Mouse (Mus musculus) brain, adult 2 months (tissue): ENCODE data around the gene Epha1.

Experiments used
- DNase-seq: peaks from one replicate; pipeline ENCODE4 v3.0.0; 2011; ENCODE audit warnings: low read depth, low spot score

The Epha1 gene

GRCm38 (mm10) chr6:42372816-42373547 lies at the start of gene Epha1:
Gene Epha1 (minus strand): TSS chr6:42373268.
- peak; percentile 84 for DNase-seq

- DNase-seq: no peak
These were observed 48.4 kb upstream of the Epha1 start for GRCm38 (mm10) chr6:42421439-42421838.

- peak; percentile 51 for DNase-seq
These were observed 46.4 kb upstream of the Epha1 start for GRCm38 (mm10) chr6:42419443-42419842.

GRCm38 (mm10) chr6:42405134-42405533 lies 32.1 kb upstream of the Epha1 start, which contains the start of gene Tas2r135:
Gene Tas2r135 (plus strand): TSS chr6:42405434.
- no peak for DNase-seq

GRCm38 (mm10) chr6:42399938-42400337 lies 26.9 kb upstream of the Epha1 start, which contains the start of gene Tas2r143:
Gene Tas2r143 (plus strand): TSS chr6:42400238.
- DNase-seq: no peak

- no peak for DNase-seq
These were observed 25.9 kb upstream of the Epha1 start for GRCm38 (mm10) chr6:42398998-42399397.

GRCm38 (mm10) chr6:42398285-42398684 lies 25.2 kb upstream of the Epha1 start:
- no peak for DNase-seq

- no peak for DNase-seq
These were observed 24.1 kb upstream of the Epha1 start for GRCm38 (mm10) chr6:42397041-42397657.

- DNase-seq: peak; percentile 72
These were observed 23.1 kb upstream of the Epha1 start for GRCm38 (mm10) chr6:42395960-42396809.

GRCm38 (mm10) chr6:42391796-42392330 lies 18.8 kb upstream of the Epha1 start:
- DNase-seq: no peak

GRCm38 (mm10) chr6:42385635-42386034 lies 12.6 kb upstream of the Epha1 start:
- peak; percentile 54 for DNase-seq

- no peak for DNase-seq
These were observed 10.3 kb upstream of the Epha1 start for GRCm38 (mm10) chr6:42383360-42383759.

GRCm38 (mm10) chr6:42381916-42382381 lies 8.9 kb upstream of the Epha1 start:
- no peak for DNase-seq

- DNase-seq: no peak
These were observed 8.2 kb upstream of the Epha1 start for GRCm38 (mm10) chr6:42381221-42381620.

GRCm38 (mm10) chr6:42380416-42381144 lies 7.5 kb upstream of the Epha1 start:
- DNase-seq: peak; percentile 67

- no peak for DNase-seq
These were observed 6.5 kb upstream of the Epha1 start for GRCm38 (mm10) chr6:42379551-42379950.

GRCm38 (mm10) chr6:42377280-42377679 lies 4.2 kb upstream of the Epha1 start:
- no peak for DNase-seq

GRCm38 (mm10) chr6:42376504-42377019 lies 3.5 kb upstream of the Epha1 start:
- DNase-seq: peak; percentile 42

GRCm38 (mm10) chr6:42376016-42376415 lies 2.9 kb upstream of the Epha1 start:
- DNase-seq: no peak

GRCm38 (mm10) chr6:42375131-42375530 lies 2.1 kb upstream of the Epha1 start:
- DNase-seq: no peak

GRCm38 (mm10) chr6:42374701-42375100 lies 1.6 kb upstream of the Epha1 start:
- no peak for DNase-seq
